Mouse (Mus musculus) embryo, embryonic 10 days (tissue): ENCODE measurements at regions not wholly inside any gene's neighbourhood (a gene's known extent, or its start where the extent isn't known, plus 50 kb on each side); places are given as distances from the start of the nearest gene placed in this dataset.
A peak's percentile ranks its signal among the peaks of the same experiment; 100 is the strongest.

ENCODE experiments used
- DNase-seq: peaks from one replicate; pipeline ENCODE4 v3.0.0-alpha.2; 2015; ENCODE audit warnings: low spot score

DNA sequence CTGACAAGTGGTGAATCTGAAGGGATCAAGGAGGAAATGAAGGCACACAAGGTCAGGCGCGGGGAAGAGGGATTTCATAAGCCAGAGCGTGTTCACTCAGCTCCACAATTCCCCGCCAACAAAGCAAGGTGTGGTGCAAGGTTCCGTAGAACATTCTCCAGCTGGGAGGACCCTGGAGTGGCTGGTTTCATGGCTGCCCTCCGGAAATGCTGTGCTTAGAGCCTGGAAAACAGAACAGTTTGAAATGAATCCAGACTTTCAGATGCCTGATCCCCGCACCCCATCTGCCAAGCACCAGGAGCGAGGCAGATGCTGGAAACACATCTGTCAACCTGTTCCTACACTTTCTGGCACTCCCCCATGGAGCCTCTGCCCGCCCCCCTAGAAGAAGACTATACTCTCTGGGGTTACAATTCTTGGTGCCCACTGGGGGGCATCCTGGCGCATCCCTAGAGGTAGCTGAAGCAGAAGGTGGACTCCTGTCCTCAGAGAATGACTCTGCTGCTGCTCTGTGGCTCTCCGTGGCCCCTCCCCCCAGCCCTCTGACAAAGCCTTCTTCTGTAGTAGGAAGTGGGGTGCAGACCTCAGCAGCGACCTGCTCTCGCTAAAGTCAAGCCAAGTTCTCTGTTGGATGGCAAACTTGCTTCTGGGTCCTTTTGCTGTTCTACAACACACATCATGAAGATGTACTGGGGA is 54.5 kb upstream of the Mafb start:
- DNase-seq = peak; percentile 17

GRCm38 (mm10) chr2:160424491-160424890 is 57.6 kb upstream of the Mafb start:
- DNase-seq = no peak

DNA sequence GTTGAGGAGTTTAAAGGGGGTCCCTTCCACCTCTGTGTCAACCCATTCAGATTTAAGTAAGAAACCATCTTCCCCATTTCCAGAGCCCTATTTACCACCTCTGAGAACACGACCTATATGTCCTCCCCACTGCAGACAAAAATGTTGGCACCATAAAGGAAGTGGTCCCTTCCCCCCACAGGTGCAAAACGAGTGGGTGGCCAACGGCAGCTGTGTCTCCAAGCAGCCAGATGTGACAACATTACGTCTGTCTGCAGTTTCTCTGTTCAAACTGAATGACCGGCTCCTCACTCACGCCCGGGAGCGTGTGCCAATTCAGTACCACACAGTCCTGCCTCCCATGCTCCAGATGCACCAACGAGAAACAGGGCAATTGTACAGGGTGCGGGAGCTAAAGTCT is 60.6 kb upstream of the Mafb start:
- no peak for DNase-seq

- DNase-seq = peak; percentile 57
Measured at GRCm38 (mm10) chr2:160433252-160433651, 66.4 kb upstream of the Mafb start.

DNA sequence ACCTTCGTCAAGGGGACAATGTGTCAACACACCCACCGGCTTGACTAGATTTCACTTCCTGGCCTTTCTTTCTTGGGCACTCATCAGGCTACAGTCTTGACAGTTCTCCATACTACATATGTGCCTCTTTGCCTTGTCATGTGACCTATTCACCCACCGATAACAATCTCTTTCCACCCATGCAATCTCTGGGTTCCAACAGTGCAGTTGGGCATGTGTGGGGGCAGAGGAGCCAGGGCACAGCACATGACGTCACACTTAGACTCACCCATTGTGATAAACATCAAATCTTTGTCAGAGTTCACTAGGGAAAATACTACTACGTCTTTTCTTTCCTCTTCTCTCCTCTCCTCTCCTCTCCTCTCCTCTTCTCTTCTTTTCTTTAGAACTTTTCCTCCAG is 67.8 kb upstream of the Mafb start:
- DNase-seq = no peak

DNA sequence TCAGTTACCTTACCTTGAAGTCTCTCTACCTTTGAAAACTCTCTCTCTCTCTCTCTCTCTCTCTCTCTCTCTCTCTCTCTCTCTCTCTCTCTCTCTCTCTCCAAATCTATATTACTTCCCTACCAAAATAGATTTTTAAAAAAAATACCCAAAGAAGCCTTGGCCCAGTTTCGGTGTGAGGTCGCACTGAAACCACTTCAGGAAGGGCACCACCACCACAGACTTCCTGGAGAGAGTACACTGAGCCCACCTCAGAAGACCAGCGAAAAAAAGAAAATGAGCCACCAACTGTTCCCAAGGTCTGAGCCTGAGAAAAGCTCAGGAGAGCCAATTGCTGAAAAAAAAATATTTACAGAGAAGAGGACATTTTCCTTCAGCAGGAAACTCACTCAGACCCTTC is 68.8 kb upstream of the Mafb start:
- DNase-seq = no peak

DNA sequence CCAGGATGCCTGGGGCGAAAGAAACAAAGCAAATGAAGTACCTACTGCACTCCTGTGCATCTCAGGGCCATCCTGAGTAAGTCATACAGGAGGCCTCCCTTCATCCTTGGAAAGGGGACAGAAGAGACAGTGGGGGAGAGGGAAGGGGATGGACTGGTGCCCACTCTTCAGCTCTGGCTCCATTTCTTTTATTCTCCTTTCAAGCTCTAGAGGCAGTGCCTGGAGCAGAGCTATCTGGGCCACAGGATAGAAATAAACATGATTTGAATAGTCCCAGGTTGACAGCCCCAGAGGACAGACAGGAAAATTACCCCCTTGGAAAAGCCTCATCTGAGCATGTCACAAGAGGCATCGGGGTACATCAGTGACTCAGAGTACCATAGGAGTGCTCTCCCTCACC is 72.2 kb upstream of the Mafb start:
- DNase-seq = no peak

DNA sequence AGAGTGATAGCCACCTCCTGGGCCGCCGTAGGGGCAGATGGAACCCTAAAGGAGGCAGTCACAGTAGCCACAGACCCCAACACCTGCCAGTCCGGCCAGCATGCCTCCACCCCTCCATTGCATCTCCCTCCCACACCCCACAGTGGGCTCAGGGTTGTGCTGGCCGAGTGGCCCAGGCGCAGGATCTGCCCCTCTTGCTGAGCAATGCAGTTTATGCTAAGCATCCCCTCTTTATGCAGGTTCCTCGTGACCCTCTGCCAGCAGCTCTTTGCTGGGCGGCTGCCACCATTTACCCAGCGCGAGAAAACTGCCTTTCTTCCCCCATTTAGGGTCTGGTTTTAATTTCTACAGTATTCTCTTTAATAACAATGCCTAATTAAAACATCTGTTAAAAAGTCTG is 73.4 kb upstream of the Mafb start:
- no peak for DNase-seq

DNA sequence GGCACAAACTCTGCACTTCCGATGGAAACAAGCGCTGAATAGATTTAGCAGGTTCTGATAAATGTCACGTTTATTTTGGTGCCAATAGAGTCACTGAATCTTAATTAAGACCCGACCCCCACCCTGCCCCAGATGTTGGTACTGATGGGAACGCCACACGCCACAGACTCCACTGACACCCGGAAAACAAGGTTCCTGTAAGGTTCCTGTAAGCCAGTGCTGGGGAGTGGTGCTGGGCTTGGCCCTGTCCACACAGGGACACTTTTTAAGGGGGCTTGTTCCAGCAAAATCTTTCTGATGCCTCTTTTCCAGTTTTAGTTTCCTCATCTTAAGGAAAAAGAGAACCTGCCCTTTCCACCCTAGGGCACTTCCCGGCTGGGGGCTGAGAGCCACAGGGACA is 84.2 kb upstream of the Mafb start:
- no peak for DNase-seq

- DNase-seq = peak; percentile 88
Measured at GRCm38 (mm10) chr2:160451481-160452238, 84.8 kb upstream of the Mafb start.

DNA sequence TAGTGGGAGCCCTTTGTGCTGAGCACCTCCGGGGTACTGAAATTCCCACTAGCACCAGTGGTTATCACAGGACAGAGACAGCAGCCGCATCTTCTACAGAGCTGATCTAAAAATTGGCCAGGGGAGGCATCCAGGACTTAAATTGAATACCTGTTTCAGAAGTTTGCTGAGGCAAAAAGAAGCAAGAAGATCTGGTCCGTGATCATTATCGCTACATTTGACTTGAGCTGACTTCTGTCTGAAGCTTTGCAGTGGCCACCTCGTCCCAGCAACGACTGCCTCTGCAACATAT is 85.3 kb upstream of the Mafb start:
- no peak for DNase-seq

- DNase-seq = no peak
Measured at GRCm38 (mm10) chr2:160452730-160453129, 85.9 kb upstream of the Mafb start.

DNA sequence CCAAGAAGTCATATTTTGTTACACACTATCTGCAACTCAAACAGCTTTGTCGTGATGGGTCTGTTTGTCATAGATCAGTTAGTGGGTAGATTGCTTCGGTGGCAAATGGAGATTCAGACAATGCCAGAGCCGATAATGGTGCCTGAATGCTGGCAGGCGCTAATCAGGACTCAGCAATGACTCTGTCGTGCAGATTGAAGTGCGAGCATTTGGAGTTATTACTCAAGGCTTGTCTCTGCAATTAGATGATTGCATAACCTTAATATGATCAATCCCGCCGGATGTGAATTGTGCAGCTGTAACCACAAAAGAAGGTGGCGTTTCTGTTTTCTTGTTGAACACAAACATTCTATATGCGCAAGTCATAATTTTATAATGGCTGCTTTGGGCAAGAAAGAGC is 88.8 kb upstream of the Mafb start:
- DNase-seq = no peak

DNA sequence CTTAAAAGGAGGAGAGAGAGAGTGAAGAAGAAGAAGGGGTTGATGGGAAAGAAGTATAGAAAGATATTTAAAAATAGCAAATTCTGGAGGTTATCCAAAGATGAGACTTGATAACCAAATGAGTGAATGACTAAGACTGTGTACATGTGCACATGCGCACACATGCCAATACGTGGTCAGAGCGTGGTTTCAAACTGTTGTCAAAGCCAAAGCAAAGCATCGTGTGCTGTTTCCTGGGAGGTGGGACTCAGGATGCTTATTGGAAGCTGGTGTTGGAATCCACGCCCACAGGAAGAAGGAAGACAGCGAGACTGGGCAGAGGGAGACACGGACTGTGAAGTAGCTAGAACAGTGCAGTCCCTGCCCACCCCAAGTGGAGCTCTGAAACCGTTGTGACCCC is 89.8 kb upstream of the Mafb start:
- no peak for DNase-seq

- no peak for DNase-seq
Measured at GRCm38 (mm10) chr2:160471561-160471960, 104.7 kb upstream of the Mafb start.

DNA sequence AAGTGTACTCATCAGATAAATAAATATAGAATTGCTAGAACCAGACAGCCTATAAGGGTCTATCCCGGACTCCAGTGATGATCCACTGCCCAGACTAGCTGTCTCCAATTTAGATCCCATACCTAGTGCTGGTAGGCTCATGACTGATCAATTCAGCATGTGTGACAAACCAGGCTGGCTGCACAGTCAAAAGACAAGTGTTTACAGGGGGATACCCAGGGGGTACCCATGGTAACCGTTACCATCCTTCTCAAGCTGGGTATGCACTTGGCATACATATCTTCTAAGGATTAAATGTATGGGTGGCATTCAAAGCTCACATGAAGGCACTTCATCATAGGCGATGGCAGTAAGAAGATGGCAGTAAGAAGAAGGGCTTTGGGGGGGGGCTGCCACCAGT is 109.3 kb upstream of the Mafb start:
- no peak for DNase-seq

DNA sequence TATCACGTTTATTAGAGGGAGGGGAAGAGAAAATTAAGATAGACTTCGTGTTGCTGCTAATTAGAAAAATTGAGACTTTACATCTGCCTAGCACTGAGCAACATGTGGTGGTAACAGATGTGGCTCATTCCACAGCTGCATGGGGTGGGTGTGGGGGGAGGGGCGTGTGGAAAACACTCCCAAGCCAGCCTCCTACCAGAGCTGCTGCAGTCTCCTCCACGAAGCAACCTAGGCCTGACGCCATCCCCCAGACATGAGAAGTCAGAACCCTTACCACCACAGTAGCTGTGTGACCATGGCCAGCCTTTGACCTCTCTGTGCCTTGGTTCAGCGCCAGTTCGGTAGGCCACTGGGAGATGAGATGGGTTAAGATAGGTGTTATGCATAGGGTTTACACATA is 112.4 kb upstream of the Mafb start:
- no peak for DNase-seq

- DNase-seq = no peak
Measured at GRCm38 (mm10) chr2:160485097-160485496, 118.2 kb upstream of the Mafb start.

DNA sequence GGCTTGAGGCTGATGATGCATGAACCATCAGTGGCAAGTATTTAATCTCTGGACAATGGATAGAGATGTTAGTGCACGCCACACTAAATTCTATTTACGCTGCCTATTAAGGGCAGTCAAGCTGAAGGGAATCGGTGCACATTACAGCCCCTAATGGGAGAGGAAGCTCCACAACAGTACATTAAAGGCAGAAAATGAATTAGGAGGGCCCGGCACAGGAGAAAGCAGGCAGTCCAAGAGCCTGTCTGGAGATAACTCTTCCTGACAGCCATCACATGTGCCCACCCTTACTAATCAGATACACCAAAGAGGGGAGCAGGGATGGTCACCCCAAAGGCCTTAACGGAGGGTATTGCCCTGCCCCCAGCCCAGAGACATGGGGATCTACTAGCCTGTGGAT is 118.7 kb upstream of the Mafb start:
- DNase-seq = no peak

DNA sequence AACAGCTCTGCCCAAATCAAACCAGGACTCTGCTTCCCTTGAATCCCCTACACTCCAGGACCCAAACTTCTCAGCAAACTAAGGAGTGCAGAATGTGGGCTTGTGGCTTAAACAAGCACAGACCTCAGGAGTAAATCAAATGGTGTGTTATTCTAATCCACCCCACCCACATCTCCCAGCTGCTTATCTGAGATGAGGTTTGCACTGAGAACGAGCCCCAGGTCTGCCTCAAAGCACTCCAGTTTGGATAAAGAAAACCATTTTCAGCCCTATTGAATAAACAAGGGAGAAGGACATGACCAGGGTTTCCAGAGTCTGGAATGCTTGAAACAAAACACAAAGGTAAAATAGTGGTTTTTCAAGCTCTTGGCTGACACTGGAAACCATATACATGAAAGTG is 132.9 kb upstream of the Mafb start:
- no peak for DNase-seq

GRCm38 (mm10) chr2:160502901-160503300 is 136.0 kb upstream of the Mafb start:
- no peak for DNase-seq

DNA sequence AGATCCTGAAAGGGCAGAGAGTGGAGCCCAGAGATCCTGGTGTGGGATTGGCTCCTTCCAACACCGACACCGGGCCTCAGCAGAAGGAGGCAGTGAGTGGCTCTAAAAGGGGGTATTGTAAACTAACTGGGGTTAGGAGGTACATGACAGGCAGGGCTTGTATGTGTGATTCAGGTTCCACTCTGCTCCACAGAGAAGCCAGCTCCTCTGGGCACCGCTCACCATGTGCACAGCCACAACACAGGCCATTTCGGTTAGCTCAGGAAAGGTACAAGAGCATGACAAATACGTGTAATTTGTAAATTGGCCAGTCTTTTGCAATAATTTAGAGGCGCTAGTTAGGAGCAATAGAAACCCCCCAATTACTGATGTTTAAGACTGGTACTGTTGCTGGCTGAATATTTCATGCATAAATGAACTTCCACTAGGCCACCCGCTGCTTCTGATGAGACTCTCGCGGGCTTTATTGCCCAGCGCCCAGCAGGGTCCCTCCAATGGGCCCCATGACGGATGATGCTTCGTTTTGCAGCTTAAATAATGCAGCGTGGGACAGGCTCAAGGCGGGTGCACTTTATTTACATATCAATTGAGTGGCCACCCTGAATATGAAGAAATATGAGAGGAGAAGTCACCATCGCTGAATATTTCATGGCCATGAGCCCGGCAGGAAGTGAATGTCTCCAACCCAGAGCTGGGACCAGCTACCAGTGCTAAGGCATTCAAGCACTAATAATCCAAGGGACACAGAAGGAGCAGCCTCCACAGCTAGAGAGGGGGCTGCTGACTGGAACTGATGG is 136.9 kb upstream of the Mafb start:
- peak; percentile 11 for DNase-seq

- no peak for DNase-seq
Measured at GRCm38 (mm10) chr2:160504394-160504657, 137.5 kb upstream of the Mafb start.

- no peak for DNase-seq
Measured at GRCm38 (mm10) chr2:160507371-160507770, 138.3 kb upstream of the Top1 start.
